ENCODE assay signal across 11 mouse cellular contexts in the genomic region with DNA sequence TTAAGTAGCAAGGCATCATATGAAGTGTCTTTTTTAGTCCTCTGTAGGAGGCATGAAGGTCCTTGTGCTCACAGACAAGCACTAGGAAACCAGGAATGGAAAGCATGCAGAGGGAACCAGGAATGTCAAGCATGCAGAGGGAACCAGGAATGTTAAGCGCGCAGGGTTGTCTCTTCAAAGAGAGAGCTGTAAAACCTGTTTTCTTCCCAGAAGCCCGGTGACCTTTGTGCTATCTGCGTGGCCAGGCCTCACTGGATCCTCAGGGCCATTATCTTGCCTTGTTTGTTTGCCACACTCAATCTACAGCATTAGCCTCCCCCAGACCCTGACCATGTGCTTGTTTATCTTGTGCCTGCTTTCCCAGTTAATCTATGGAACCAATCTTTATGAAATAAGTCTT. TPM values are rescaled to one million over a fixed set of nuclear protein-coding genes. Genes with fewer than 3 reads are reported as not detected.
A peak's percentile ranks its signal among the peaks of the same experiment; 100 is the strongest.
DNase-seq lines count a peak whose midpoint lies in the region; ATAC-seq lines count a peak whose summit lies in the region.
"Had no signal": no experiment of that assay in that cellular context is flagged by ENCODE, and none has a peak within 500 bp of the region (broad histone marks: within the 10 kb centered on the region; RNA-seq: fewer than 3 reads in every experiment).

No protein-coding gene starts in this region.

- WGBS in kidney, embryonic 14.5 days = 29% methylated on average over 4 of the region's 4 CpGs

- H3K4me3 ChIP-seq in kidney, embryonic 14.5 days (ENCODE audit: low read length) = no peak overlapping the region

- no peaks in the 10 kb centered on the region for H3K36me3 ChIP-seq in kidney, embryonic 14.5 days (ENCODE audit: control insufficient read depth, insufficient read depth, low read length)
- H3K36me3 ChIP-seq: G1E had no signal

- no peak overlapping the region for H3K4me2 ChIP-seq in kidney, embryonic 14.5 days (replicated peaks; ENCODE audit: low read depth, low read length)

- no peaks in the 10 kb centered on the region for H3K27me3 ChIP-seq in kidney, embryonic 14.5 days (ENCODE audit: control insufficient read depth, insufficient read depth, low read length)

- H3K9ac ChIP-seq in kidney, embryonic 14.5 days (ENCODE audit: low read depth, low read length) = no peak overlapping the region

- ATAC-seq in kidney, embryonic 14.5 days (ENCODE audit: low FRiP score, low TSS enrichment) = no peak; the same call in 1 of the 2 replicates

- H3K9me3 ChIP-seq in kidney, embryonic 14.5 days (ENCODE audit: control insufficient read depth, low read length) = no peaks in the 10 kb centered on the region
- H3K9me3 ChIP-seq: G1E had no signal

- H3K27ac ChIP-seq in kidney, embryonic 14.5 days (ENCODE audit: low read depth, low read length) = no peak overlapping the region

- DNase-seq in kidney, adult 11 months = peak; percentile 38
- DNase-seq in embryo, embryonic 10 days (ENCODE audit: low spot score) = peak; percentile 57
- DNase-seq in kidney, postnatal 10 days = peak; percentile 39
- DNase-seq in lung, postnatal 25 days (ENCODE audit: low spot score) = peak; percentile 32
- no peak for DNase-seq in ovary, postnatal 10 days (ENCODE audit: low spot score)
- DNase-seq in natural killer cell, adult 2 months (ENCODE audit: low spot score in 2 of 2) = no peak
- no peak for DNase-seq in cerebellum, adult 8-10 months
- DNase-seq: left cerebral cortex, postnatal 4 days; thymus, postnatal 25 days had no signal

- no peaks in the 10 kb centered on the region for H3K4me1 ChIP-seq in kidney, embryonic 14.5 days (ENCODE audit: control insufficient read depth, insufficient read depth, low read length)

RNA-seq across cellular contexts. Expression of a gene that starts 10.6 kb away (rescaled TPM):
- 81.7 and 103 TPM in 2 replicates for polyA plus RNA-seq in kidney, embryonic 14.5 days (2014; fragmentation: Nextera tagmentation; extraction: Ambion mirVana)

RNA-seq across cellular contexts. Expression of a gene that starts 13.8 kb away (rescaled TPM):
- polyA plus RNA-seq in kidney, embryonic 14.5 days (2014; fragmentation: Nextera tagmentation; extraction: Ambion mirVana) = 29.9 and 47.2 TPM in 2 replicates

RNA-seq across cellular contexts. Expression of a gene that starts 45.1 kb away (rescaled TPM):
- 29.0 and 38.4 TPM in 2 replicates for polyA plus RNA-seq in kidney, embryonic 14.5 days (2014; fragmentation: Nextera tagmentation; extraction: Ambion mirVana)

Comparison
In these comparisons a context has a peak if more than half of its experiments do, and no peak if none do; other contexts are left out.
1. DNase-seq: peak in kidney, adult 11 months (single experiment), embryo, embryonic 10 days (single experiment), kidney, postnatal 10 days (single experiment) and lung, postnatal 25 days (single experiment); none in ovary, postnatal 10 days (single experiment), natural killer cell, adult 2 months (0 of 2) and cerebellum, adult 8-10 months (single experiment).